Mouse (Mus musculus) MEL (cell line): ENCODE measurements around the gene Pax3. TPM values are rescaled to one million over a fixed set of nuclear protein-coding genes. Genes with fewer than 3 reads are reported as not detected.

Experiments used
- DNase-seq: peaks from one replicate; pipeline ENCODE4 v3.0.0; 2011; ENCODE audit warnings: low read depth, low spot score
- H3K27ac ChIP-seq: 2 replicates; pipeline ENCODE4 v1.5.1; 2012; ENCODE audit warnings: low read depth, mild to moderate bottlenecking, control low read depth, low read length, moderate library complexity; ENCODE audit not compliant: control insufficient read depth
- H3K27me3 ChIP-seq, 2 experiments: fragments of 150-350 bp in 1 of 2; sonication (generic) in 1 of 2; 2 replicates each; pipeline ENCODE4 v1.6.1; 2012; ENCODE audit warnings: low read length in 2 of 2, mild to moderate bottlenecking in 2 of 2, improper control_type of control experiment in 1 of 2, moderate library complexity in 1 of 2; ENCODE audit not compliant: insufficient read depth in 2 of 2, control insufficient read depth in 1 of 2
- H3K36me3 ChIP-seq, 2 experiments: 2 replicates each; pipeline ENCODE4 v1.6.1; 2012 to 2014; ENCODE audit warnings: low read length in 2 of 2, improper control_type of control experiment in 1 of 2, inconsistent platforms in 1 of 2, mild to moderate bottlenecking in 1 of 2; ENCODE audit not compliant: insufficient read depth in 2 of 2, control insufficient read depth in 1 of 2
- H3K4me1 ChIP-seq, 2 experiments: fragments of 150-350 bp in 1 of 2; sonication (generic) in 1 of 2; 2 replicates each; pipeline ENCODE4 v1.6.1; 2012; ENCODE audit warnings: low read length in 2 of 2, improper control_type of control experiment in 1 of 2, mild to moderate bottlenecking in 1 of 2; ENCODE audit not compliant: insufficient read depth in 2 of 2, control insufficient read depth in 1 of 2
- H3K4me3 ChIP-seq, 2 experiments: fragments of 150-350 bp in 1 of 2; sonication (generic) in 1 of 2; 2 replicates each; pipeline ENCODE4 v1.5.1; 2012; ENCODE audit warnings: low read depth in 2 of 2, low read length in 2 of 2, mild to moderate bottlenecking in 2 of 2, moderate library complexity in 2 of 2, control low read depth in 1 of 2, improper control_type of control experiment in 1 of 2; ENCODE audit not compliant: control insufficient read depth in 1 of 2, insufficient read depth in 1 of 2
- H3K79me2 ChIP-seq: 2 replicates; pipeline ENCODE4 v1.6.1; 2012; ENCODE audit warnings: mild to moderate bottlenecking, low read length, moderate library complexity; ENCODE audit not compliant: control insufficient read depth, poor library complexity, insufficient read depth
- H3K9ac ChIP-seq: 2 replicates; pipeline ENCODE4 v1.6.1; 2012; ENCODE audit warnings: low read depth, mild to moderate bottlenecking, control low read depth, low read length, moderate library complexity; ENCODE audit not compliant: control insufficient read depth, poor library complexity, severe bottlenecking
- H3K9me3 ChIP-seq: fragments of 150-350 bp; sonication (generic); replicated peaks from 2 replicates; pipeline ENCODE4 v1.6.1; 2012; ENCODE audit warnings: mild to moderate bottlenecking, low read length, improper control_type of control experiment, moderate library complexity; ENCODE audit not compliant: insufficient read depth
- ETS1 ChIP-seq: IDR thresholded peaks from 2 replicates; pipeline ENCODE4 v1.6.1; 2012; ENCODE audit warnings: low read depth, mild to moderate bottlenecking, inconsistent platforms, low read length, improper control_type of control experiment, moderate library complexity
- GABPA ChIP-seq: IDR thresholded peaks from 2 replicates; pipeline ENCODE4 v1.6.1; 2012; ENCODE audit warnings: low read depth, mild to moderate bottlenecking, inconsistent platforms, low read length, improper control_type of control experiment, moderate library complexity
- GATA1 ChIP-seq: IDR thresholded peaks from 2 replicates; pipeline ENCODE4 v1.6.1; 2011; ENCODE audit warnings: low read depth, low read length, improper control_type of control experiment
- HCFC1 ChIP-seq: IDR thresholded peaks from 2 replicates; pipeline ENCODE4 v1.6.1; 2012; ENCODE audit warnings: low read depth, mild to moderate bottlenecking, inconsistent platforms, low read length, improper control_type of control experiment, moderate library complexity
- JUND ChIP-seq: IDR thresholded peaks from 2 replicates; pipeline ENCODE4 v1.6.1; 2011; ENCODE audit warnings: low read depth, mild to moderate bottlenecking, improper control_type of control experiment, low read length
- MAX ChIP-seq: IDR thresholded peaks from 2 replicates; pipeline ENCODE4 v1.6.1; 2011; ENCODE audit warnings: low read length, improper control_type of control experiment
- MAZ ChIP-seq: IDR thresholded peaks from 2 replicates; pipeline ENCODE4 v1.6.1; 2012; ENCODE audit warnings: low read depth, mild to moderate bottlenecking, inconsistent platforms, low read length, improper control_type of control experiment
- NELFE ChIP-seq: IDR thresholded peaks from 2 replicates; pipeline ENCODE4 v1.6.1; 2011; ENCODE audit warnings: low read depth, low read length, improper control_type of control experiment
- POLR2A ChIP-seq, 2 experiments: IDR thresholded peaks; 2 replicates each; pipeline ENCODE4 v1.6.1; 2011 to 2012; ENCODE audit warnings: low read length in 2 of 2, mild to moderate bottlenecking in 2 of 2, control low read depth in 1 of 2, improper control_type of control experiment in 1 of 2, low read depth in 1 of 2, moderate library complexity in 1 of 2; ENCODE audit not compliant: control insufficient read depth in 1 of 2, insufficient read depth in 1 of 2, poor library complexity in 1 of 2
- RCOR1 ChIP-seq: IDR thresholded peaks from 2 replicates; pipeline ENCODE4 v1.6.1; 2012; ENCODE audit warnings: low read depth, mild to moderate bottlenecking, inconsistent platforms, low read length, improper control_type of control experiment
- SIN3A ChIP-seq: IDR thresholded peaks from 2 replicates; pipeline ENCODE4 v1.6.1; 2012; ENCODE audit warnings: low read length, improper control_type of control experiment, inconsistent platforms
- SMC3 ChIP-seq: IDR thresholded peaks from 2 replicates; pipeline ENCODE4 v1.6.1; 2011; ENCODE audit warnings: low read depth, low read length, improper control_type of control experiment
- TAL1 ChIP-seq: IDR thresholded peaks from 2 replicates; pipeline ENCODE4 v1.6.1; 2012; ENCODE audit warnings: mild to moderate bottlenecking, inconsistent platforms, low read length, moderate library complexity, mixed read lengths
- TBP ChIP-seq: IDR thresholded peaks from 2 replicates; pipeline ENCODE4 v1.8.0; 2011; ENCODE audit warnings: low read depth, low read length, improper control_type of control experiment
- TCF12 ChIP-seq: IDR thresholded peaks from 2 replicates; pipeline ENCODE4 v1.6.1; 2014; ENCODE audit warnings: low read depth, mild to moderate bottlenecking, inconsistent platforms, low read length, improper control_type of control experiment, moderate library complexity
- UBTF ChIP-seq: IDR thresholded peaks from 2 replicates; pipeline ENCODE4 v1.6.1; 2012; ENCODE audit warnings: low read depth, mild to moderate bottlenecking, inconsistent platforms, low read length, improper control_type of control experiment, moderate library complexity, borderline replicate concordance; ENCODE audit not compliant: insufficient read depth
- USF1 ChIP-seq: IDR thresholded peaks from 2 replicates; pipeline ENCODE4 v1.6.1; 2014; ENCODE audit warnings: low read depth, mild to moderate bottlenecking, inconsistent platforms, low read length, improper control_type of control experiment, moderate library complexity
- ZMIZ1 ChIP-seq: IDR thresholded peaks from 2 replicates; pipeline ENCODE4 v1.6.1; 2012; ENCODE audit warnings: low read depth, mild to moderate bottlenecking, inconsistent platforms, low read length, improper control_type of control experiment, moderate library complexity
- polyA plus RNA-seq, 2 experiments: library from polyadenylated mRNA; stranded (reverse) in 1 of 2; unstranded in 1 of 2; fragments of >175 nt in 1 of 2; fragments of >200 nt in 1 of 2; gene quantifications; 2 replicates each; pipeline versions ENCODE4 v1.2.1 to v1.2.4; 2012; ENCODE audit warnings: low replicate concordance in 2 of 2, low read depth in 1 of 2; ENCODE audit not compliant: insufficient read length in 2 of 2, insufficient read depth in 1 of 2, missing spikeins in 1 of 2
- total RNA-seq: library from RNA; depleted of rRNA; stranded (reverse); fragments of 300-350 nt; gene quantifications from 2 replicates; pipeline ENCODE4 v1.2.3, GENCODE M21; 2012

Gene Pax3
- total and polyA plus RNA-seq, 3 experiments, result not detected

GRCm38 (mm10) chr1:78129267-78129666 is 67.7 kb downstream of the Pax3 start:
- no peaks in the 10 kb centered on the region for H3K4me1 ChIP-seq
- no peak for DNase-seq
- no peaks in the 10 kb centered on the region for H3K27me3 ChIP-seq
- H3K27ac ChIP-seq, result no peak overlapping the region
- no peaks in the 10 kb centered on the region for H3K79me2 ChIP-seq
- no peak overlapping the region for H3K4me3 ChIP-seq
- no peak for TF ChIP-seq JUND
- TF ChIP-seq TCF12, result no peak
- no peak for TF ChIP-seq ETS1
- TF ChIP-seq NELFE, result no peak
- TF ChIP-seq MAZ, result no peak
- no peak for TF ChIP-seq ZMIZ1
- no peak for TF ChIP-seq POLR2A (IDR thresholded peaks at IDR 0.05; ENCODE audit: control insufficient read depth in 1 of 2, insufficient read depth in 1 of 2, low read depth in 1 of 2, low read length in 2 of 2, poor library complexity in 1 of 2)
- no peak for TF ChIP-seq SIN3A
- no peak for TF ChIP-seq TAL1
- no peak for TF ChIP-seq UBTF
- TF ChIP-seq MAX, result no peak
- no peak for TF ChIP-seq RCOR1
- no peak for TF ChIP-seq USF1
- TF ChIP-seq TBP, result no peak
- H3K9me3 ChIP-seq, result no peaks in the 10 kb centered on the region; the same call in 1 of the 2 replicates
- H3K36me3 ChIP-seq, result no peaks in the 10 kb centered on the region
- H3K9ac ChIP-seq, result no peak overlapping the region

GRCm38 (mm10) chr1:78119899-78120560 is 76.9 kb downstream of the Pax3 start:
- Histone ChIP-seq H3K27me3 (no peaks in the 10 kb centered on the region), H3K36me3 (no peaks in the 10 kb centered on the region), H3K79me2 (no peaks in the 10 kb centered on the region), H3K9ac (no peak overlapping the region), H3K4me1 (no peaks in the 10 kb centered on the region), H3K9me3 (no peaks in the 10 kb centered on the region), H3K27ac (no peak overlapping the region), H3K4me3 (no peak overlapping the region)
- DNase-seq, result no peak
- TF ChIP-seq SMC3 (no peak), GABPA (no peak), MAZ (no peak), UBTF (no peak), POLR2A (IDR thresholded peaks at IDR 0.05; ENCODE audit: control insufficient read depth in 1 of 2, insufficient read depth in 1 of 2, low read depth in 1 of 2, low read length in 2 of 2, poor library complexity in 1 of 2) (no peak), HCFC1 (no peak), TBP (no peak), GATA1 (no peak)
